Mouse (Mus musculus): ENCODE results near the gene Swsap1.

The Swsap1 gene

DNA sequence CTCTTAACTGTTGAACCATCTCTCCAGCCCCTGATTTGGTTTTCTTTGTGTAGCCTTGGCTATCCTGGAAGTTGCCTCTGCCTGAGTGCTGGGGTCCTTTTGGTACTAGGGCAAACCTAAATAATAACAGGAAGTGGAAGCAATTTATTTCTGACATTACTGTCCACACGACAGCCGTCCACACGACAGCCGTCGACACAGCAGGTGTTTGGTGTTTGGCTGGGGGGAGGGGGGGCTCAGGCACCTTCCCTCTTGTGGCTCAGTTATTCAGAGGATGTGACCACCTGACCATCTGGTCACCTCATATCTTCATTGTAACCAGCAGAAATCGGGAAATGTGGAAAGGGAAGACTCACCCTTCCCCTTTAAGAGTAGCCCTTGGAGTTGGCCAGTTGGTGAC lies 13.3 kb downstream of the Swsap1 start:
- no peak for DNase-seq

GRCm38 (mm10) chr9:21969304-21969703 lies 13.7 kb downstream of the Swsap1 start:
- no peak for DNase-seq

DNA sequence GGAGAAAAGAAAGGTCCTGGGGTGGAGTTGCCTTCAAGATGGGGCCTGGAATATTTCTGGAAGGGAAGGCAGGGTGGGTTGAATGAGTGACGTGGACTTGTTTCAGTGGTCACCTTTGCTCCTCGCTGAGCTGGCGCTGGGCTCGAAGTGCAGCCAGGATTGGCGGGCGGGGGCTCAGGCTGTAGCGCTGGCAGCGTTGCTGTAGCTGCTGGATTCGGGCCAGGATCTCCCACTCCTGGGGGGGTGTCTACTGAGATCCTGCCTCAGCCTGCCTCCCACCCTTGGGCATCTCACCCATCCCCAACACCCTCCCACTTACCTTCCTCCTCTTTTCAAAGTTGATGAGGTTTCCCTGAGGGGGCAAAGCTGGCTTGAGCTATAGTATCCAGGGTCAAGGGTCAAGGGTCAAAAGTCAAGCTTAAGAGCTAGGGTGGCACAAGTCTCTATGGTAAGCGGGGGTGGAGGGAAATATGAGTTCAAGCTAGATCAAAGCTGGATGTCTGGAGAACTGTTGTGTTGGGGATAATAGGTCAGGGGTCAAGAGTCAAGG lies 21.1 kb downstream of the Swsap1 start:
- no peak for DNase-seq

GRCm38 (mm10) chr9:21977331-21977730 lies 21.8 kb downstream of the Swsap1 start:
- DNase-seq, result no peak

DNA sequence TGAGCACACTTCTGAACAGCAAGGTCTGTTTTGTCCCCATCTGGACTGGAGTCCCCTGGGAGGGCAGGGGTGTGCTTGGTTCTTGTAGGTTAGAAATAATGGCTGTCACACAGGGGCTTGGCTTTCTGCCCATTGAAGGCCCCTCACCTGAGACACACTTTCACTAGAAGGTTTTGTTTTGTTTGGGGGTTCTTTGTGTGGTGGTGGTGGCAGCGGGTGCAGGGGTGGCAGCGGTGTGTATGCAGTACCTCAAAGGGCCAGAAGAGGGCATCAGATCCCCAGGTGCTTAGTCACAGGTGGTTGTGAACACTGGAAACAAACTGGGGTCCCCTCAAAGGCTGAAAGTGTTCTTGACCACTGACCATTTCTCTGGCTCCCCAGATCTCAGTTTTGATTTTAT lies 22.4 kb downstream of the Swsap1 start:
- no peak for DNase-seq

DNA sequence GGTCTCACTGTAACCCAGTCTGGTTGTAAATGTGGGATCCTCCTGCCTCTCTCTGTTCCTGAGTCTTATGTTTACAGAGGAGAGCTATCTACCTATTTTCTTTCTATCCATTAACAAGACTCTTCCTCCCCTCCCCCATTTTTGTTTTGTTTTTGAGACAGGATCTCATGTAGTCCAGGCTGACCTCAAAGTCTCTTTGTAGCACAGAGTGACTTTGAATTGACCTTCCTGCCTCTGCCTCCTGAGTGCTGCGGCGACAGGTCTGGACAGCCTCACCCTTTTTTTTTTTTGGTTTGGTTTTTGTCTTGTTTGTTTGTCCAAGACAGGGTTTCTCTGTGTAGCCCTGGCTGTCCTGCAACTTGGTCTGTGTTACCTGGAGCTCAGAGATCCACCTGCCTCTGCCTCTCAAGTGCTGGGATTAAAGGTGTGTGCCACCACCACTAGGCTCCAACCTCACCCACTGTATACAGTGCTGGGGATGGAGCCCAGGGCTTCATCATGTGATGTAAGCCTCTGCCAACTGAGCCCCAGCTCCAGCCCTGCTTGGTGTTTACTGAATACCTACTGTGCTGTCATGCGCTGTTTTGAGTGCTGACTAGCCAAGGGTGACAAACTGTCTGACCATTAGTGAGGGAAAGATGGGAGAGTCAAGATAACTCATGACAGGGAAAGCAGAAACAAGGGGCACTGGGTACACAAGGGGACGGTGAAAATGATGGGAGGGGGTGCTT lies 23.0 kb downstream of the Swsap1 start:
- no peak for DNase-seq

GRCm38 (mm10) chr9:21983911-21984310 lies 28.4 kb downstream of the Swsap1 start:
- no peak for DNase-seq

GRCm38 (mm10) chr9:21987592-21988342 lies 32.2 kb downstream of the Swsap1 start:
- DNase-seq, result no peak

GRCm38 (mm10) chr9:21988421-21989101 lies 33.0 kb downstream of the Swsap1 start:
- DNase-seq, result no peak

GRCm38 (mm10) chr9:21989230-21990110 lies 33.9 kb downstream of the Swsap1 start, which contains the start of gene Rgl3:
TSS of gene Rgl3 (minus strand) at chr9:21989446.
- no peak for DNase-seq

DNA sequence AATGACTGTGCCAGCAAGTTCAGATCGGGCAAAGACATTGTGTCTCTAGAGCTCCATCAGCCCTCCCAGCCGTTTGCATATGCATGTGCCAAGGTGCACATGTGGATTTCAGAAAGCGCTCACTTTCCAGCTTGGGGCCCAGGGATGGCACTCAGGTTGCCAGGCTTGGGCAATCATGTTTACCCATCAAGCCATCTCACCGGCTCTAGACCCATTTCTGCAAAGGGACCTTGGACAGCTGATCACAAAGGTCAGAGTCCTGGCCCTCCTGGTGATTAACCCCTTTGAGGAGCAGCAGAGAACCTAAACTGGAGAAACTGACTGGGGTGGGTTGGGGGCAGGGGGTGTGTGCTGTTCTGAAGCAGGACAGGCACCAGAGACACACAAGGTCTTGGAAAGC lies 36.7 kb downstream of the Swsap1 start:
- DNase-seq, result no peak

GRCm38 (mm10) chr9:21996178-21996867 lies 40.8 kb downstream of the Swsap1 start:
- DNase-seq, result no peak

GRCm38 (mm10) chr9:22000296-22000695 lies 44.7 kb downstream of the Swsap1 start:
- DNase-seq, result no peak

DNA sequence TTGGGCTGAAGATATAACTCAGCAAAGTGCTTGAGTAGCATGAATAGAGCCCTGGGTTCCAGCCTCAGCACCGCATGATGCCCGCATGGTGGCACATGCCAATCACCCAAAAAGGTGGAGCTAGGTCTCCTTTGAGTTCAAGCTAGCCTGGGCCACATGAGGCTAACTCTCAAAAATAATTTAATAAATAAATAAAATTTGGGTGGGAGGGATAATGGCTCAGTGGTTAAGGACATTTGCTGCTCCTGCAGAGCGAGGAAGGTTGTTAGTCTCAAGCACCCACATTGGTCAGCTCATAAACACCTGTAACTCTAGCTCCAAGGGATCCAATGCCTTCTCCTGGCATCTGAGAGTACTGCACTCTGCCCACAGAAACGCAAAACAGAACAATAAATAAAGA lies 46.1 kb downstream of the Swsap1 start:
- DNase-seq, result no peak

GRCm38 (mm10) chr9:22002194-22003162 lies 46.9 kb downstream of the Swsap1 start, which contains the start of the genes Ccdc151 and Prkcsh:
TSS of gene Ccdc151 (minus strand) at chr9:22002634.
TSS of gene Prkcsh (plus strand) at chr9:22002806.
- peak; percentile 99 to 100 for DNase-seq

- peak in 1 of 2 experiments; percentile 41 for DNase-seq
Observed at GRCm38 (mm10) chr9:22003163-22003554, 47.6 kb downstream of the Swsap1 start.

DNA sequence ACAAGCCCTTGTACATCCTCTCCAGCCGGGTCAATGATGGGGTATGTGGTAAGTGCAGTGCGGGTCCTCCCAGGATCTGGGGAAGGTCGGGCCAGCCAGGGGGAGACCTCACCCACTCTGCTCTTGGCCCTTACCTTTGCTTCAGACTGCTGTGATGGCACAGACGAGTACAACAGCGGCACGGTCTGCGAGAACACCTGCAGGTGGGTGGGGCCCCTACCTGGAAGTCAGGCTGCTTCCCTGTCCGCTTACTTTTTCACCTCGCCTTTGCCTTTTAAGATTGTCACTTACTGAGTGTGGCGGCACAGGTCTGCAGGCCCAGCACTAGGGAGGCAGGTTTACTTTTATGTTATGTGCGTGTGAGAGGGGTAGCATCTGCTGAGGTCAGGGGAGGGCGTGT lies 49.0 kb downstream of the Swsap1 start:
- no peak for DNase-seq
